Mouse (Mus musculus) lung, postnatal 0 days (tissue): ENCODE measurements at regions not wholly inside any gene's neighbourhood (a gene's known extent, or its start where the extent isn't known, plus 50 kb on each side); places are given as distances from the start of the nearest gene placed in this dataset.

Source experiments
- ATAC-seq: fragments of 200-750 bp; cut with Nextera tagmentation; 2 replicates; pipeline ENCODE4 v1.8.0; 2017; ENCODE audit warnings: moderate library complexity
- DNase-seq: peaks from one replicate; pipeline ENCODE4 v3.0.0-alpha.2; 2016; ENCODE audit warnings: low spot score
- H3K27ac ChIP-seq: fragments of 300-500 bp; sonication (generic); 2 replicates; pipeline ENCODE4 v1.5.1; 2014; ENCODE audit warnings: antibody characterized with exemption, mild to moderate bottlenecking, low read length, mixed read lengths
- H3K27me3 ChIP-seq: fragments of 300-500 bp; sonication (generic); replicated peaks from 2 replicates; pipeline ENCODE4 v1.6.1; 2014; ENCODE audit warnings: low read length, mixed read lengths; ENCODE audit not compliant: insufficient read depth
- H3K36me3 ChIP-seq: fragments of 300-500 bp; sonication (generic); 2 replicates; pipeline ENCODE4 v1.6.1; 2014; ENCODE audit warnings: low read length, mixed read lengths; ENCODE audit not compliant: insufficient read depth
- H3K4me1 ChIP-seq: fragments of 300-500 bp; sonication (generic); 2 replicates; pipeline ENCODE4 v1.6.1; 2014; ENCODE audit warnings: antibody characterized with exemption, low read depth, low read length, mixed read lengths; ENCODE audit not compliant: insufficient read depth
- H3K4me2 ChIP-seq: fragments of 300-500 bp; sonication (generic); replicated peaks from 2 replicates; pipeline ENCODE4 v1.6.1; 2014; ENCODE audit warnings: low read depth, mild to moderate bottlenecking, low read length, moderate library complexity, mixed read lengths
- H3K4me3 ChIP-seq: fragments of 300-500 bp; sonication (generic); 2 replicates; pipeline ENCODE4 v1.5.1; 2014; ENCODE audit warnings: low read depth, low read length
- H3K9ac ChIP-seq: fragments of 300-500 bp; sonication (generic); replicated peaks from 2 replicates; pipeline ENCODE4 v1.6.1; 2014; ENCODE audit warnings: low read depth, mild to moderate bottlenecking
- H3K9me3 ChIP-seq: fragments of 300-500 bp; sonication (generic); 2 replicates; pipeline ENCODE4 v1.6.1; 2016; ENCODE audit warnings: low read length, mixed read lengths
- CTCF ChIP-seq: IDR thresholded peaks from 2 replicates; pipeline ENCODE4 v1.5.1; 2016; ENCODE audit warnings: antibody characterized with exemption, mild to moderate bottlenecking
- EP300 ChIP-seq: IDR thresholded peaks from 2 replicates; pipeline ENCODE4 v1.6.1; 2016; ENCODE audit warnings: antibody characterized with exemption, mild to moderate bottlenecking, control low read depth
- WGBS: fragments of 180-500 bp; shearing (Covaris S2); extraction: QIAGEN DNeasy Blood & Tissue Kit; methylation state at CpG from one replicate; pipeline ENCODE4 v1.1.7; 2014; 5-methylcytosine and 5-hydroxymethylcytosine counted together

DNA sequence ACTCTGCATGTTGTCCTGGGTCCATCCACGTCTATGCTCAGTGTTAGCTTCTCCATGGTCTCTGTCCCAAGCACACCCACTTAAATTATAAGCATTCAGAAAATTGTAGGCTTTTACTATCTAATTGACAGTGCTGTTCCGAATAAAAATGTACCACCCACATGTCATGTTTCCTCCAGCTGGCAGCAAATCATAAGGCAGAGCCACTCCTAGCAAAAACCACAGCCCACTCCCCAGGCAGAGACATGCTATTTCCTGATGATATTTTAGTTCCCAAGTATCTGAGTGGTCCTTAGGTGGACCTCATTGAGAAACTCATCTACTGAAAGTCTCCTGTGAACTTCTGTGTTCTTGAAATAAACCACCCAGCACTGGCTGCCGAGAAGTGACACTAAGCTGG, 117.1 kb downstream of the Spata18 start:
- Histone ChIP-seq H3K9ac (no peak overlapping the region), H3K27me3 (no peaks in the 10 kb centered on the region), H3K27ac (no peak overlapping the region), H3K9me3 (no peaks in the 10 kb centered on the region), H3K36me3 (no peaks in the 10 kb centered on the region), H3K4me3 (no peak overlapping the region), H3K4me1 (no peaks in the 10 kb centered on the region), H3K4me2 (no peak overlapping the region)
- no peak for DNase-seq
- 64% methylated on average over 3 of the region's 3 CpGs for WGBS
- TF ChIP-seq CTCF (no peak), EP300 (no peak)
- no peak for ATAC-seq

DNA sequence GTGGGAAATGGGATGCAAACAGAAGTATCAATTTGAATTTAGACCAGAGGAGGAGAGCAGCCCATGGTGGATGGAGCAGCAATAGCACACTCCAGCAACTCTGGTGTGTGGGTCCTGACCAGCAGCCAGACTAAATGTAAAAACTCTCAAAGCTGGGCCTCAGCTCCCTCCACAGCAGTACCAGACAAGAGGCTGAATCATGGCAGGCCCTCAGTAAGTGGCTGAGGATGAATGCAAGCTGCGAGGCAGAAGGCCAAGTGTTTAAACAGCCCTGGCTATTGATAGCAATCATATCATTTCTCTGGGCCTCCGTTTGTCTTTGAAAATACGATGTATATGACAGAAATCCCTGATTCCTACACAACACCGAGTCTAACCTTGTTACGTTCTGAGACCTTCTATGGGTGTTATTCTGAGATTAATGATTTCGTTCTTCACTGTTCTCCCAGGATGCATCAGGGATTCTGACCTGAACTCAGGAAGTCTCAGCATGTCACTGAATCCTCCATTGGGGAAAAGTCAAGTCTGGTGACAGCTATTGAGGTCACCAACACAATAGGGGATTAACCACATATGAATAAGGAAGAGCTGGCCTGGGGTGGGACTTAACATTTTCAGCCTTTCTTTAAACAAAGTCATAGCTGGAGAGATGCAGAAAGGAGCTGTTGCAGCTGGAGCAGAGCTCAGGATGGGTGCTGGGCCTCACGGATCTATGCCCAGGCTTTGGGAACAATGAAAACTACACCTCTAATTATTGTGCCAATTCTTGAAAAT, 124.8 kb downstream of the Spata18 start:
- DNase-seq (peak; percentile 66), ATAC-seq (peak; percentile 70)
- no peaks in the 10 kb centered on the region for H3K27me3 ChIP-seq
- H3K27ac ChIP-seq: no peak overlapping the region
- H3K4me2 ChIP-seq: no peak overlapping the region
- H3K4me1 ChIP-seq: no peaks in the 10 kb centered on the region
- 55% methylated on average over 7 of the region's 7 CpGs for WGBS
- no peak overlapping the region for H3K9ac ChIP-seq
- no peak overlapping the region for H3K4me3 ChIP-seq
- H3K36me3 ChIP-seq: no peaks in the 10 kb centered on the region
- no peaks in the 10 kb centered on the region for H3K9me3 ChIP-seq
- TF ChIP-seq CTCF (no peak), EP300 (peak; percentile 12; the same call in 1 of the 2 replicates)

DNA sequence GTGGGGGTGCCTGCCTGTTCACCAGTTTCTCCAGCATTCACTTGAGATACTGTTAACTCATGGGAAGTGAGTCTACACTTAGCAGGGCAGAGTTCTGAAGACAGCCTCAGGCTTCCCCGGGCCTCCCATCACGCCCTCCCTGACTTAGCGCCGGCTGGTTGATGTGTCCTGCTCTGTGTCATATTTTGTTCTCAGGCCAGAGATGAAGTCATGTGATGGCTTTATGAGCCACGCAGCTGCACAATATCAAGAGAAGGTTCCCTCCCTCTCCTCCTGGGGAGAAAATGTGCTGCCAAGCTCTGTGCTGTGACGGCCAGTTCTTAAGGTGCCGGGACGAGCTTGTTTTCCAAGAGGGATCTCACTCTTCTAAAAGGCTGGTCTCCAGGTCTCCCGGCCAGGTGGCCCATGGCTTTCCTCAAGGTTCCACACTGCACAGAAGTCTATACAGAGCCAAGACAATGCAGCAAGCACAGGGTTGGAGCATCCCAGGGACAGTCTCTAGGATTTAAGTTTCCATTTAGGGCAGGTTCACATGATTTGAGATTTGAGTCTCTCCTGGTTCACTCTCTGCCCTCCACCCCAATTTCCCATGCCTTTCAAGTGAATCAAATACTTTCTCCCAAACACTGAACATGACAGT, 126.2 kb downstream of the Spata18 start:
- H3K4me1 ChIP-seq: no peaks in the 10 kb centered on the region
- H3K27ac ChIP-seq: no peak overlapping the region
- no peak overlapping the region for H3K4me3 ChIP-seq
- no peaks in the 10 kb centered on the region for H3K36me3 ChIP-seq
- no peak for TF ChIP-seq CTCF
- peak; percentile 93 for TF ChIP-seq EP300
- no peaks in the 10 kb centered on the region for H3K9me3 ChIP-seq
- no peak overlapping the region for H3K9ac ChIP-seq
- no peak overlapping the region for H3K4me2 ChIP-seq
- 52% methylated on average over 9 of the region's 9 CpGs for WGBS
- DNase-seq (peak; percentile 91), ATAC-seq (peak; percentile 94)
- no peaks in the 10 kb centered on the region for H3K27me3 ChIP-seq

DNA sequence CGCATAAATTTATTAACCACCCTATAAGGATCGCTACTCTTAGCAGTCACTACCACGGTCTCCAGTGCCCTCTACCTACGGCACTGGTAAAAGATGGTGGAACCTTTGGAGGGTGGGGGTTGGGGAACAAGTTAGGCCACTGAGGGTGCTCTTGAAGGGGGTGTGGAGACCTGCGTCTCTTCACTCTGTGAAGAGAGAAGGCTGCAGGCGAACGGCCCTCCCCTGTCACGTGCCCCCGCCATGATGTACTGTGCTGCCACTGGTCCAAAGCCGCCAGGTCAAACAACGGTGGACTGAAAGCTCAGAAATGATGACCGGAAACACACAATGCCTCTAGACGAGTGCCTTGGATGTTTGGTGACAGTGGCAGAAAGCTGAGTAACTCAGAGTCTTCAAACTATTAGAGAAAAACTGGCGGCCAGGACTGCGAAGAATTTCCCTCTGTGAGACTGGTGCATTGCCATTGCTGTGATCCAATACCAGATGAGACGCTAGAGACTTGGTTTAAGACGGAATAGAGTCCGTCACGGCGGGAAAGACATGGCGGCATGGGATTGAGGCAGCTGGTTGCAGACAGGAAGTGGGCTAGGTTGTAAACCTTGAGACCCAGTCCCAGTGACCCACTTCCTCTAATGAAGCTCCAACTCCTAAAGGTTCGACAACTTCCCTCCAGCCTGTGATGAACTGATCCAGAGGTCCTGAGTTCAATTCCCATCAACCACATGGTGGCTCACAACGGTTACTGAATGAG, 130.2 kb downstream of the Spata18 start:
- Histone ChIP-seq H3K27me3 (no peaks in the 10 kb centered on the region), H3K36me3 (no peaks in the 10 kb centered on the region), H3K9ac (no peak overlapping the region), H3K4me1 (no peaks in the 10 kb centered on the region), H3K4me3 (no peak overlapping the region), H3K4me2 (no peak overlapping the region), H3K27ac (no peak overlapping the region), H3K9me3 (no peaks in the 10 kb centered on the region)
- DNase-seq (no peak), ATAC-seq (no peak)
- 88% methylated on average over 23 of the region's 23 CpGs for WGBS
- TF ChIP-seq EP300: no peak
- no peak for TF ChIP-seq CTCF

DNA sequence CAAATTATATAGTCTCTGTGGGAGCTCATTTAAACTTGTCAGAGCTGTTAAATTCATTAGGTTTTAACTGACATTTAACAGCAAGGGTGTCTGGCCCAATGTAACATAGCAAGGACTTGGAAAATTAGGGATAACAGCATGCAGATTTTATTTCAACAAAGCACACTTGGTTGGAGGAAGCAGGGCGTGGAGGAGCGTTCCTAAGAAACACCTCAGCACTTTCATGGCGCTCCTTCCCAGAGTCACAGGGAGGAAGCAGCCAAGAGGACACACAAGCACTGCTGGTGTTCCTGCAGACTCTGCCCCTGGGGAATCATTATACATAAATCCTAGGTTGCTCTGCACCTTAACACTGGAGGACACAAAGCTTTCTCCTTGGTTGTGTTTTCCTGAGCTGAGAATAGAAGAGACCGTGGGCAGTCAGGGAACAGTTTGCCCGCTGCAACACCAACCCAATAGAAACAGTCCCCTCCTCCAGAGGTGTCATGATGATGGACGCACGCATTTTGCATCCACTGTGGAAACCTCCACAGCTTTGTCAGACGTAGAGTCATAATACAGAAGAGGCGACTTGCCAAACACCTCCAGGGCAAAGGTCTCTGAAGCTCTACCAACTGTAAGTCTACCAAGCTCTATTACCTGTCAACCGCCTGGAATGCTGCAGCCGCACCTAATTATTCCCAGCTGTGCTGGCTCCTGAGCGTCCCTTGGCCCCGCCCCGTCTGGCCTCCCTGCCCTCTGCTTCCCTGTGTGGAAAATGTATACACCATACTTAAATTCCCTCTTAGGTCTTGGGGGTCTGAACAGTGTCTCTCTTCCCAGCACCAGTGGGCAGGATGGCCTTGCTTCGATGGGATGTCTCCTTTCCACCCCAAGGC, 131.3 kb downstream of the Spata18 start:
- Histone ChIP-seq H3K27ac (no peak overlapping the region), H3K9me3 (no peaks in the 10 kb centered on the region), H3K27me3 (no peaks in the 10 kb centered on the region), H3K4me1 (no peaks in the 10 kb centered on the region), H3K9ac (no peak overlapping the region), H3K4me2 (no peak overlapping the region), H3K4me3 (no peak overlapping the region), H3K36me3 (no peaks in the 10 kb centered on the region)
- 34% methylated on average over 15 of the region's 15 CpGs for WGBS
- TF ChIP-seq CTCF: no peak
- TF ChIP-seq EP300: no peak
- ATAC-seq (peak; percentile 34), DNase-seq (peak; percentile 47)
